Mouse (Mus musculus) left cerebral cortex, postnatal 4 days (tissue): Measurements from ENCODE around the gene Wdhd1. TPM values are rescaled to one million over a fixed set of nuclear protein-coding genes. Genes with fewer than 3 reads are reported as not detected.

Experiments
- DNase-seq: peaks from one replicate; pipeline ENCODE4 v3.0.0-alpha.2; 2022
- intact Hi-C: fragments of 180-260 bp; cut with DNase I; formaldehyde crosslinking; loops from one replicate; pipeline ENCODE4 v1.15.1; 2025
- total RNA-seq, 2 experiments: library from RNA; stranded (reverse); gene quantifications; 2 replicates each; pipeline ENCODE4 v1.2.3; 2021

Gene Wdhd1
- total RNA-seq, 2 experiments from 2014 or later, result 7.3 to 7.7 TPM

- no peak for DNase-seq
- intact Hi-C loops, result no loop called here
These were observed 6.9 kb upstream of the Wdhd1 start for GRCm38 (mm10) chr14:47283568-47283967.

GRCm38 (mm10) chr14:47281535-47281934, 4.9 kb upstream of the Wdhd1 start:
- intact Hi-C loops, result no loop called here

DNA sequence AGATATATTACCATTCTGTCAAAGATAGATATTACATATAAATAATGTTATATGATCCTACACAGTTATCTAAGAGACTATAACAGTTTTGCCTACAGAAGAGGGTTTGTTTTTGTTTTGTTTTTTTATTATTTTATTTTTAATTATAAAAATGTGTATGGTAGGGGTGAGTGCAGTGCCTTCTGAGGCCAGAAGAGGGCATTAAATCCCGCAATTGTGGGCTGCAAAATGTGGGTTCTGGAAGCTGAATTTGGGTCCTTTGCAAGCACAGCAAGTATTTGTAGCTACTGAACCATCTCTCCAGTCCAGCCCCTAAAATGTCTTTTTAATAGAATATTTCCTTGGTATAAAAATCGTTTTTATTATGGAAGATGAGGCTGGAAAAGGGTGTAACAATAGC, 2.4 kb upstream of the Wdhd1 start:
- no peak for DNase-seq
- intact Hi-C loops, result loop anchor here (10.0 kb wide), 1 partner anchor 116 kb away; no protein-coding TSS in a partner anchor

More at GRCm38 (mm10) chr14:47281535-47281934, 4.9 kb upstream of the Wdhd1 start:
- DNase-seq, result no peak

DNA sequence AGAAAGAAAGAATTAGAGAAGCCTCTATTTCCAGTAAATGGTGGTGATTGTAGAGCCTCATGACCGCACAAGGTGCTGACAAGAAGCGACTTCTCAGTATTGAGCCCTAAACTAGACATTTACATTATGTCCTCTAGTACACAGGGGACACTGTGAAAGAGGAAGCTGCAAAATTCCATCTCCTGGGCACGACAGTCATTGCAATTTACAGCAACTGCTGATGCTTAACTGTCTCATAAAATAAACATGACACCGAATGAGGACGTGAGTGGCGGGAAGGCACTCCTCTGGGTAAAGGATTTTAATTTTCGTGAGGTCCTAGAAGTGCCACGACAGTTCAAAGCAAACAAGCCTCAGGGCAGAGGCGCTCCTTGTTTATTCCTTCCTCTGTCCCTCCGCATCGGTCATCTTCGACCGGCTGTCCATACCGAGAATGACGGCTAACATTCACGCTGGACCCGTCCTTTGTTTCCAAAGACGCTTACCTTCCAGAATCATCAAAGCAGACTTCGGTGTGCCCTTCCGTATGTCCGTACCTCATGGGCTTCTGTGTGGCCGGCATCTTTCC, 537 bp downstream of the Wdhd1 start:
- intact Hi-C loops, result loop anchor here (10.0 kb wide), 1 partner anchor 119 kb away; no protein-coding TSS in a partner anchor
- no peak for DNase-seq

DNA sequence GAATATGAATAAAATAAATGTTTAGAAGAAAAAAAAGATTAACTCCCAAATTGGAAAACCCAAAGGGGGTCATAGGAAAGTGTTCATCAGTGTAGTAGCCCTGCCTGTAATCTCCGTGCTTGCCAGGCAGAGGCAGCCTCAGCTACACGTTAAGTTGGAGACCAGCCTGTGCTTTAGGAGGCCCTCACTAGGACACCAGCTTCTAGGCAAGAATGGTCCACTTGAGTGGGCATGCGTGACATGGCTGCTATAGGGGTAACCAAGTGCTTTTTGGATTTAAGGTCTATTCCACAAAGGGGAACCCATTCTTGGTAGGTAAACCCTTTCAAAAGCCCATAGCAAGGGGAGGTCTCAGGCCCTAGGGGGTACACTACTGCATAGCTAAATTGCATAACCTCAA, 1.2 kb downstream of the Wdhd1 start:
- DNase-seq, result no peak
- intact Hi-C loops, result loop anchor here (10.0 kb wide), 1 partner anchor 119 kb away; no protein-coding TSS in a partner anchor

DNA sequence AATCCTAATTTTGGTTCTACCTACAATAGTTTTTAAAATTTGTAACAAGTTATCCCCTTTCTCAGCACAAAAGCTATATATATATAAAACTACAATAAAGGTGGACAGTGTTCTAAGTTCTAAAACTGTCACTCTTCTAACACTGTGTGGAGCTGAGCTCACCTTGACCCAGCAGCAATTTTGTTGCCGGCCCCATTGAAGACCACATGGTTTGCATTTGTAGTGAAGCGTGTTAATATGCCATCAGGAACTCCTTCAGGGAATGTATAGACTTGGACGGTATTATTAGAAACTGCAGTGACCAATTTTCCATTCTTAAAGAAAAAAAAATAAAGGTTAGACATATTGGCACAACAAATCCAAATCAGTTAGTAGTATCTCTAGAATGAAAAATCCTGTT, 2.9 kb downstream of the Wdhd1 start:
- intact Hi-C loops, result loop anchor here (10.0 kb wide), 1 partner anchor 121 kb away; no protein-coding TSS in a partner anchor

GRCm38 (mm10) chr14:47269706-47270105, 7.0 kb downstream of the Wdhd1 start:
- intact Hi-C loops, result loop anchor here (10.0 kb wide), 1 partner anchor 125 kb away; no protein-coding TSS in a partner anchor
- no peak for DNase-seq

More for the DNA sequence above, 2.9 kb downstream of the Wdhd1 start:
- no peak for DNase-seq

DNA sequence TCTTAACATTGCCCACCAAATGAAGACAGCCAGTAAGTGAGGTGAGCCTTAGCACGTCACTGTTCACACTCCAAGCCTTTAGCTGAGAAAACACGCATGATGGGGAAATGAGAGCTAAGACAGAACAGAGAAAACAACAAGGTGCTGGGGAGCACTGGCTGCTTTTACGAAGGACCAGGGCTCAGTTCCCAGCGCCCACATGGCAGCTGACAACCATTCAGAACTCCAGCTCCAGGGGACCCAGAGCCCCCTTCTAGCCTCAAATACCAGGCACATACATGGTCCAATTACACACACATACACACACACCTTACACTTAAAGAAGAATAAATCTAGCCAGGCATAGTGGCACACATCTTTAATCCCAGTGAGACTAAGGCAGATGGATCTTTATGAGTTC, 7.6 kb downstream of the Wdhd1 start:
- no peak for DNase-seq
- intact Hi-C loops, result no loop called here

- intact Hi-C loops, result no loop called here
- DNase-seq, result no peak
These were observed 10.8 kb downstream of the Wdhd1 start for GRCm38 (mm10) chr14:47265829-47266228.

- intact Hi-C loops, result no loop called here
- no peak for DNase-seq
These were observed 11.8 kb downstream of the Wdhd1 start for GRCm38 (mm10) chr14:47264866-47265265.

GRCm38 (mm10) chr14:47249839-47250238, 26.8 kb downstream of the Wdhd1 start:
- intact Hi-C loops, result loop anchor here (10.0 kb wide), 1 partner anchor 155 kb away; no protein-coding TSS in a partner anchor
- no peak for DNase-seq

DNA sequence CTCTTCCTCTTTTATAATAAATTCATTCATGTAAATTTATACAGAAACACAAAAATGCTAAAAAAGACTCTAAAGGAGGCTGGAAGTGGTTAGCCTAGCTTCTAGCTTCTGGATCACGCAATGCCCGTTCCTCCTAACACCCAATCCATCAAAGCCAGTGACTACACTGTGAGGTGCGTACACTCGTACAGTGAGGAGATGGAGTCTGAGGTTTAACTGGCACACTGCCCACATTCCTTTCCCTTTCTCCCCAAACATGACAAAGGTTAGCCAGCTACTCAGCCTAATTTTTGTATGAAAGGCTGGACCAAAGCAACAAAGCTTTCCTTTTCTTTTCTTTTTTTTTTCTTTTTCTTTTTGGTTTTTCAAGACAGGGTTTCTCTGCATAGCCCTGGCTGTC, 33.9 kb downstream of the Wdhd1 start:
- intact Hi-C loops, result no loop called here
- no peak for DNase-seq

- intact Hi-C loops, result no loop called here
- DNase-seq, result no peak
These were observed 35.6 kb downstream of the Wdhd1 start for GRCm38 (mm10) chr14:47241046-47241445.

- intact Hi-C loops, result no loop called here
- no peak for DNase-seq
These were observed 36.1 kb downstream of the Wdhd1 start for GRCm38 (mm10) chr14:47240600-47240999.

DNA sequence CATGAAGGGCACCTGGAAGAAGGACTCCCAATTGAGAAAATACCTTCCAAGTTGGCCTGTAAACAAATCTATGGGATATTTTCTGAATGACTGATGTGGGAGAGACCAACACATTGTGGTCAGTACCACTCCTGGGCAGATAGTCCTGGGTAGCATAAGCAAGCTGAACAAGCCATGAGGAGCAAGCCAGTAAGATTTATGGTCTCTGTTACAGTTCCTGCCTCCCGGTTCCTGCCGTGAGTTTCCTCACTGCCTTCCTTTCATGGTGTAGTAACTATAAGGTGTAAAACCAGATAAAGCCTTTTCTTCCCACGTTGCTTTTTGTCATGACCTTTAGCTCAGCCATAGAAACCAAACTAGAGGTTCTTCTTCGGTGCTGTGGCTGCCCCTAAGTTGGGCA, 39.4 kb downstream of the Wdhd1 start:
- intact Hi-C loops, result no loop called here
- no peak for DNase-seq

GRCm38 (mm10) chr14:47236491-47236890, 40.2 kb downstream of the Wdhd1 start:
- DNase-seq, result no peak
- intact Hi-C loops, result no loop called here

- DNase-seq, result no peak
- intact Hi-C loops, result no loop called here
These were observed 42.0 kb downstream of the Wdhd1 start for GRCm38 (mm10) chr14:47234526-47235250.

GRCm38 (mm10) chr14:47234032-47234431, 42.6 kb downstream of the Wdhd1 start:
- DNase-seq, result no peak
- intact Hi-C loops, result no loop called here

DNA sequence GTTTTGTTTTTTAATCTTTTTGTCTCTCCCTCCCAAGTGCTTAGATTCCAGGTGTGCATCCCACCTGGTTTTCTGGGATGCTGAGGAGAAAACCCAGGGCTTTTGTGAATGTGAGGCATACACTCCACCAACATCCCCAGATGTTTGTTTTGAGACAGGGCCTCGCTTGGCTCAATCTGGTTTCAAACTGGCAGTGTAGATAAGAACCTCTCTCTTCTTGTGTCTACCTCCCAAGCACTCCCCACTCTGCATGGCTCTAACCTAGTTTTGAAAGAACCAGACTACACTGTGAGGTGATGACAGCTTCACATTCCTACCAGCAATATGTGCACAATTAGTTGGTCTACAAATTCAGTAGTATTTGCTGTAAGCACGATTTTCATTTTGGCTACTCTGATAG, 43.1 kb downstream of the Wdhd1 start:
- intact Hi-C loops, result no loop called here
- no peak for DNase-seq

GRCm38 (mm10) chr14:47229796-47230376, 46.8 kb downstream of the Wdhd1 start:
- intact Hi-C loops, result no loop called here

GRCm38 (mm10) chr14:47225931-47226330, 50.7 kb downstream of the Wdhd1 start:
- no peak for DNase-seq

More at GRCm38 (mm10) chr14:47229796-47230376, 46.8 kb downstream of the Wdhd1 start:
- no peak for DNase-seq

More at GRCm38 (mm10) chr14:47225931-47226330, 50.7 kb downstream of the Wdhd1 start:
- intact Hi-C loops, result no loop called here
